Mouse (Mus musculus) adrenal gland, postnatal 10 days (tissue): ENCODE data around the gene Arl13a. TPM values are rescaled to one million over a fixed set of nuclear protein-coding genes. Genes with fewer than 3 reads are reported as not detected.

Experiments
- total RNA-seq, 2 experiments: library from RNA; stranded (reverse); gene quantifications; 2 replicates each; pipeline ENCODE4 v1.2.3; 2021

The Arl13a gene
- total RNA-seq, 2 experiments from 2014 or later, result not detected

Other genes with a start within 250 kb of the Arl13a start
- gene Sytl4, start 205.7 kb upstream of the Arl13a start, total RNA-seq, result 10 to 100 TPM in 1 of 2 experiments, 1 to 10 TPM in 1; 9.9 to 11.8 TPM
- 10 to 100 TPM; 34.1 to 38.4 TPM for gene Cstf2, start 128.3 kb upstream of the Arl13a start, total RNA-seq
- 1 to 10 TPM; 1.9 to 3.3 TPM for gene Xkrx, start 25.4 kb upstream of the Arl13a start, total RNA-seq
- 1 to 10 TPM in 1 of 2 experiments, under 1 TPM in 1; 0.45 to 1.3 TPM for gene Nox1, start 34.5 kb downstream of the Arl13a start, total RNA-seq
- gene Trmt2b, start 89.5 kb downstream of the Arl13a start, total RNA-seq, result 10 to 100 TPM; 31.2 to 35.7 TPM
- gene Tmem35a, start 107.7 kb downstream of the Arl13a start, total RNA-seq, result 100 to 1,000 TPM in 1 of 2 experiments, 10 to 100 TPM in 1; 71.2 to 120 TPM
- 1 to 10 TPM; 4.8 to 8.3 TPM for gene Cenpi, start 120.6 kb downstream of the Arl13a start, total RNA-seq
- gene Drp2, start 217.1 kb downstream of the Arl13a start, total RNA-seq, result 1 to 10 TPM in 1 of 2 experiments, under 1 TPM in 1; 0.51 to 1.3 TPM